Mouse (Mus musculus) ES-E14 (cell line): ENCODE results near the gene Odaph. TPM values are rescaled to one million over a fixed set of nuclear protein-coding genes. Genes with fewer than 3 reads are reported as not detected.

ENCODE experiments used
- DNase-seq: peaks from one replicate; pipeline ENCODE4 v3.0.0-alpha.2; 2013; ENCODE audit warnings: low read depth, low spot score
- H3K27ac ChIP-seq: 2 replicates; pipeline ENCODE4 v1.5.1; 2012; ENCODE audit warnings: low read depth, mild to moderate bottlenecking, low read length, moderate library complexity, mixed read lengths; ENCODE audit not compliant: poor library complexity, insufficient read depth, severe bottlenecking
- H3K36me3 ChIP-seq: 2 replicates; pipeline ENCODE4 v1.6.1; 2012; ENCODE audit warnings: mild to moderate bottlenecking, low read length, moderate library complexity, mixed read lengths; ENCODE audit not compliant: control insufficient read depth, poor library complexity, insufficient read depth, severe bottlenecking
- H3K4me1 ChIP-seq, 2 experiments: fragments of 150-350 bp in 1 of 2; sonication (generic) in 1 of 2; 2 replicates each; pipeline ENCODE4 v1.6.1; 2012; ENCODE audit warnings: low read length in 2 of 2, mild to moderate bottlenecking in 1 of 2, mixed read lengths in 1 of 2; ENCODE audit not compliant: control insufficient read depth in 2 of 2, insufficient read depth in 2 of 2, poor library complexity in 1 of 2
- H3K4me3 ChIP-seq, 2 experiments: fragments of 150-350 bp in 1 of 2; sonication (generic) in 1 of 2; 2 replicates each; pipeline ENCODE4 v1.5.1; 2012; ENCODE audit warnings: low read length in 2 of 2, low read depth in 1 of 2, mild to moderate bottlenecking in 1 of 2, mixed read lengths in 1 of 2; ENCODE audit not compliant: insufficient read depth in 1 of 2, poor library complexity in 1 of 2, severe bottlenecking in 1 of 2
- H3K9ac ChIP-seq: 2 replicates; pipeline ENCODE4 v1.6.1; 2012; ENCODE audit warnings: low read depth, mild to moderate bottlenecking, low read length, mixed read lengths; ENCODE audit not compliant: poor library complexity, insufficient read depth, severe bottlenecking
- H3K9me3 ChIP-seq: fragments of 150-350 bp; sonication (generic); 2 replicates; pipeline ENCODE4 v1.6.1; 2012; ENCODE audit warnings: low read depth, mild to moderate bottlenecking, low read length; ENCODE audit not compliant: control insufficient read depth, insufficient read depth
- CHD2 ChIP-seq: IDR thresholded peaks from 2 replicates; pipeline ENCODE4 v1.6.1; 2014; ENCODE audit warnings: mild to moderate bottlenecking, low read depth, low read length, inconsistent platforms
- HCFC1 ChIP-seq: IDR thresholded peaks from 2 replicates; pipeline ENCODE4 v1.6.1; 2012; ENCODE audit warnings: low read length, inconsistent platforms, borderline replicate concordance; ENCODE audit not compliant: insufficient read depth
- MAFK ChIP-seq: IDR thresholded peaks from 2 replicates; pipeline ENCODE4 v1.6.1; 2014; ENCODE audit warnings: mild to moderate bottlenecking, low read depth, low read length, inconsistent platforms; ENCODE audit not compliant: insufficient read depth
- ZC3H11A ChIP-seq: IDR thresholded peaks from 2 replicates; pipeline ENCODE4 v1.6.1; 2012; ENCODE audit warnings: low read depth, mild to moderate bottlenecking, inconsistent platforms, low read length, borderline replicate concordance
- ZNF384 ChIP-seq: IDR thresholded peaks from 2 replicates; pipeline ENCODE4 v1.6.1; 2012; ENCODE audit warnings: low read depth, low read length, inconsistent platforms
- in situ Hi-C, 2 experiments: fragments of 600-800 bp; cut with MboI; formaldehyde crosslinking; loops; one replicate each; pipeline ENCODE4 v1.15.1; 2025; ENCODE audit warnings: low sequenced_read_pairs in 2 of 2, inconsistent platforms in 1 of 2; ENCODE audit not compliant: unreplicated experiment in 2 of 2
- total RNA-seq: library from RNA; depleted of rRNA; stranded (reverse); fragments of 300-350 nt; gene quantifications from 2 replicates; pipeline ENCODE4 v1.2.3, GENCODE M21; 2012

Gene Odaph
- total RNA-seq, 1 experiment: 0.89 TPM

DNA sequence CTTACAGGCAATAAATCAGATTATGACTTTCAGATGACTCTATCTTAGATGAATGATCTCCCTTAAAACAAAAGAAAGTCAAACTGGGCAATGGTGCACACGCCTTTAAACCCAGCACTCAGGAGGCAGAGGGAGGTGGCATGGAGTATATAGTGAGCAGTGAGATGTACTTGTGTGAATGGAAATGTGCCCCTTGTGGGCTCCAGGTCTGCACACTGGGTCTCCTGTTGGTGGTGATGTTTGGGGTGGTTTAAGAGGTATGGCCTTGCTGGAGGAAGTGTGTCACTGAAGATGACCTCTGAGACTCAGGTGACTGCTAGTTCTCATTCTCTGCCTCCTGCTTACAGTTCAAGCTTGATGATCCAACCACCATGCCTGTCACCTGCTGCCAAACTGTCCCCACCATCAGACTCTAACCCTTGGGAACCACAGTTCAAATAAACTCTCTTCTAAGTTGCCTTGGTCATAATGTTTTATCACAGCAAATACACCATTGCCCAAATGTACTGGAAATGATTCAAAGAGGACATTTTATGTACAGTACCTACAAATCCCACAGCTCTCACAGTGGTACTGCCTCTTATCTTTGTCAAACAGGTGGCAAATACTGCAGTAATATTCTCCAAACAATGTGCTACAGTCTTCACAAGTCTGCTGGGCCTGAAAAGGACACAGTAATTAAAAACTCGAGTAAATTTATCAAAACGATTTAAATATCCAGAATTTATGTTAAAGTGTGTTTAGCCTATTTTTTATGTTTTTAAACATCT is 30.1 kb upstream of the Odaph start:
- in situ Hi-C loops: no loop called here
- H3K27ac ChIP-seq: no peak overlapping the region
- no peak overlapping the region for H3K9ac ChIP-seq
- TF ChIP-seq MAFK (no peak), ZNF384 (no peak), HCFC1 (no peak), CHD2 (no peak), ZC3H11A (no peak)
- no peaks in the 10 kb centered on the region for H3K4me1 ChIP-seq
- no peak for DNase-seq
- H3K4me3 ChIP-seq: no peak overlapping the region
- H3K9me3 ChIP-seq: no peaks in the 10 kb centered on the region
- H3K36me3 ChIP-seq: peaks cover 13% of the 10 kb centered on the region

DNA sequence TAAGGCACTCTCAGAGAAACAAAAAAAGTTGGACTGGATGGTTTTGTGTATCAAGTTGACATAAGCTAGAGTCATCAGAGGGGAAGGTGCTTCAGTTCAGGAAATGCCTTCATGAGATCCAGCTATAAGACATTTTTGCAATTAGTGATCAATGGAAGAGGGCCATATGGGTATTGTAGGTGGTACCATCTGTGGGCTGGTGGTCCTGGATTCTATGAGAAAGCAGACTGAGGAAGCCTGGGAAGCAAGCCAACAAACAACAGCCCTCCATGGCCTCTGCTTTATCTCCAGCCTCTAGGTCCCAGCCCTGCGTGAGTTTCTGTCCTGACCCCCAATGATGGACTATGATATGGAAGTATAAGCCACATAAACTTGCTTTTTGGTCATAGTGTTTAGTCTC is 28.2 kb upstream of the Odaph start:
- in situ Hi-C loops: no loop called here
- no peaks in the 10 kb centered on the region for H3K9me3 ChIP-seq
- H3K27ac ChIP-seq: no peak overlapping the region
- no peak for TF ChIP-seq CHD2
- TF ChIP-seq MAFK: no peak
- no peak for TF ChIP-seq HCFC1
- no peak for TF ChIP-seq ZC3H11A
- TF ChIP-seq ZNF384: no peak
- no peak overlapping the region for H3K9ac ChIP-seq
- no peak for DNase-seq
- H3K36me3 ChIP-seq: peaks cover 9% of the 10 kb centered on the region
- H3K4me1 ChIP-seq: no peaks in the 10 kb centered on the region
- no peak overlapping the region for H3K4me3 ChIP-seq

DNA sequence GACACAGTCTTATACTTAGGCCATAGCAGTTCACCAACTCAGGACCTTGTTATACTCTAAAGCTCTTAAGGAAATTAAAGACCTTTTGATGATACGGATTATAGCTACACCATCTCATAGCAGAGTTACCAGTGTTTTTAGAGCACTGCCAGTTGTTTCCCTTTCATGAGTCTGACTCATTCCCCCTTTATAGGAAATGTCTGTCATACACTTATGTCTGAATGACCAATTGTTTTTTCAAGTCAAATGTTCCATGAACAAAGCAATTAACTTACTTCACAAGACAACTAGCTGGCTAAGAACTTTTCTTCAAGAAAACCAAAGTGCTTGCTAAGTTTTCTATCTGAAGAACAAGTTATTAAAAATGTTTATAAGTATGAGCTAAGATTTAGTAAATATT is 27.3 kb upstream of the Odaph start:
- DNase-seq: no peak

DNA sequence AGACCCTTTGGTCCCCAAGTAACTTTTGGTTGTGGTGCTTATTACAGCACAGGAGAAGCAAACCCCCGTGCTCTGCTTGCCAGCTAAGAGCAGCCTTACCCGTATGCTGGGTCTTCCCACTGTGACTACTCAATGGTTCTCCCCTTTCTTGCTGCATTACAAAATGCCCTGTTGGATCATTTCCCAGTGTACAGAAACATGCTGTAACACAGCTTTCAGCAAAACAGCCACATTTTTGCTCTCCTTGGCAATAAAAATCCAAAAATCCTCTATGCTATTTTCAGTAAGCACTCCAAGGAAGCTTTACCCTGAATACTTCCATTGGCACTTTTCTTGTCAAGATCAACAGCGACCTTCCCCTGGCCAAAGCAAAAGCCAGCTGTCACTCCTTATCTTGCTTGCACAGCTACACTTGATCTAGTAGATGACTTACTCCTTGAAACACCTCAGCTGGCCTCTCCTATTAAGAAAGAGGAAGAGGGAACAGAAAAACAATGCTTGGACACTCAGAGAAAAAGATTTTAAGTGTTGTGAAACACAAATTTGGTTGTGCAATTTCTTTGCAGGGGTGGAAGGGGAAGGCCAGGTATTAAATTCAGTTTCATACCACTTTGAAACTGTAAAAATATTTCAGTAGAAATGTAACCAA is 26.5 kb upstream of the Odaph start:
- no peaks in the 10 kb centered on the region for H3K9me3 ChIP-seq
- no peak overlapping the region for H3K9ac ChIP-seq
- no peak overlapping the region for H3K4me3 ChIP-seq
- in situ Hi-C loops: no loop called here
- H3K27ac ChIP-seq: no peak overlapping the region
- no peak for DNase-seq
- H3K36me3 ChIP-seq: peaks cover 8% of the 10 kb centered on the region
- no peak for TF ChIP-seq ZC3H11A
- TF ChIP-seq HCFC1: no peak
- TF ChIP-seq ZNF384: no peak
- no peak for TF ChIP-seq MAFK
- TF ChIP-seq CHD2: no peak
- H3K4me1 ChIP-seq: no peaks in the 10 kb centered on the region

More for the DNA sequence above, 27.3 kb upstream of the Odaph start:
- in situ Hi-C loops: no loop called here
- H3K4me3 ChIP-seq: no peak overlapping the region
- no peak for TF ChIP-seq ZC3H11A
- TF ChIP-seq ZNF384: no peak
- no peak for TF ChIP-seq CHD2
- TF ChIP-seq HCFC1: no peak
- no peak for TF ChIP-seq MAFK
- no peaks in the 10 kb centered on the region for H3K9me3 ChIP-seq
- no peaks in the 10 kb centered on the region for H3K4me1 ChIP-seq
- H3K36me3 ChIP-seq: peaks cover 6% of the 10 kb centered on the region
- no peak overlapping the region for H3K9ac ChIP-seq
- H3K27ac ChIP-seq: no peak overlapping the region
